Mouse (Mus musculus): ENCODE results near the gene Lta. TPM values are rescaled to one million over a fixed set of nuclear protein-coding genes. Genes with fewer than 3 reads are reported as not detected.

Gene Lta
- polyA plus RNA-seq (2015; fragmentation: Nextera tagmentation; extraction: Ambion mirVana) = 0.24 and 0.35 TPM in 2 replicates

GRCm38 (mm10) chr17:35204494-35205379 lies at the start of gene Lta:
Lta (minus strand) TSS chr17:35205351.
- Histone ChIP-seq H3K4me2 (ENCODE audit: low read length) (no peak within 1 kb of the TSS), H3K27ac (ENCODE audit: low read length) (no peak within 1 kb of the TSS), H3K9ac (replicated peaks; ENCODE audit: low read depth, low read length) (no peak within 1 kb of the TSS), H3K4me3 (replicated peaks; ENCODE audit: low read length) (no peak within 1 kb of the TSS), H3K36me3 (ENCODE audit: control insufficient read depth, insufficient read depth) (no peaks in the 10 kb centered on the region), H3K4me1 (replicated peaks; ENCODE audit: control insufficient read depth, insufficient read depth, low read length) (no peaks in the 10 kb centered on the region), H3K27me3 (replicated peaks; ENCODE audit: control insufficient read depth, insufficient read depth, low read length) (no peaks in the 10 kb centered on the region), H3K9me3 (ENCODE audit: control insufficient read depth, low read length) (no peaks in the 10 kb centered on the region)
- WGBS = 24% methylated on average over 20 of the region's 20 CpGs
- no peak for ATAC-seq

- 58% methylated on average over 11 of the region's 11 CpGs for WGBS
- Histone ChIP-seq H3K9me3 (ENCODE audit: control insufficient read depth, low read length) (no peaks in the 10 kb centered on the region), H3K27ac (ENCODE audit: low read length) (no peak overlapping the region), H3K27me3 (replicated peaks; ENCODE audit: control insufficient read depth, insufficient read depth, low read length) (no peaks in the 10 kb centered on the region), H3K9ac (replicated peaks; ENCODE audit: low read depth, low read length) (no peak overlapping the region), H3K4me3 (replicated peaks; ENCODE audit: low read length) (no peak overlapping the region), H3K36me3 (ENCODE audit: control insufficient read depth, insufficient read depth) (peaks cover 38% of the 10 kb centered on the region), H3K4me2 (ENCODE audit: low read length) (no peak overlapping the region), H3K4me1 (replicated peaks; ENCODE audit: control insufficient read depth, insufficient read depth, low read length) (peaks cover 4% of the 10 kb centered on the region; the same call in 1 of the 2 replicates)
- peak; percentile 16; the same call in 1 of the 2 replicates for ATAC-seq
These were observed 49.3 kb upstream of the Lta start for GRCm38 (mm10) chr17:35254241-35255098.

DNA sequence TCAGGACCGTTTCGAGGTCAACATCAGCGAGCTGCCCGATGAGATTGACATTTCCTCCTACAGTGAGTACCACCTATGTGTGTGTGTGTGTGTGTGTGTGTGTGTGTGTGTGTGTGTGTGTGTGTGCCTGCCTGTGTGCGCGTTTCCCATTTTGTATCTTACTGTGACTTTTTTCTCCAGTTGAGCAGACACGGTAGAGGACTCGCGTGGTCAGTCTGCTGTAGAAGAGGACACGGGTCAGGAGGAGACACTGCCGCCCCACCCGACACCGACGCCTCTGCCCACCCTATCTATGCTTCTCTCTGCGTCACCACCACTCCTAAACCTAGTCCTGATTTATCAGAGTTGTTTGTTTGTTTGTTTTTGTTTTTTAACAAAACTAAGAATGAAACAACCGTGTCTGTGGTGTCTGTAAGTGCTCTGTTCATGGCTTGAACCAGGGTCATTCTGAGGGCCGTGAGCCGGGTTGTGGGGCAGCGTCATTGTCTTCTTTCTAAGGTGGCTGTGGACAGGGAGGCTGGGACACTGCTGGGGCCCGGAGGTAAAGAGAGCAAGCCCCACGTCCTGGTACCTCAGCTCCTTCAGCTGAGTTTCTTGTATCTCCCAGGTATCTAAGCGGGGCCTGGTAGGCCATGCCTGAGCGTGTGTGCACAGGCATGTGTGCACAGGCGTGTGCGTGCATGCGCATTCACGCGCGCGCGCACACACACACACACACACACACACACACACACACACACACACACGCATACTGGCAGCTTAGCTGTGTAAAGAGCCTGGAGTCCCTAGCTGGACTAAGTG lies 48.3 kb upstream of the Lta start:
- Histone ChIP-seq H3K4me3 (replicated peaks; ENCODE audit: low read length) (no peak overlapping the region), H3K27ac (ENCODE audit: low read length) (no peak overlapping the region), H3K9me3 (ENCODE audit: control insufficient read depth, low read length) (no peaks in the 10 kb centered on the region), H3K4me2 (ENCODE audit: low read length) (no peak overlapping the region), H3K27me3 (replicated peaks; ENCODE audit: control insufficient read depth, insufficient read depth, low read length) (no peaks in the 10 kb centered on the region), H3K9ac (replicated peaks; ENCODE audit: low read depth, low read length) (no peak overlapping the region), H3K4me1 (replicated peaks; ENCODE audit: control insufficient read depth, insufficient read depth, low read length) (peaks cover 4% of the 10 kb centered on the region; the same call in 1 of the 2 replicates), H3K36me3 (ENCODE audit: control insufficient read depth, insufficient read depth) (peaks cover 47% of the 10 kb centered on the region)
- no peak for ATAC-seq
- 84% methylated on average over 32 of the region's 32 CpGs for WGBS

- Histone ChIP-seq H3K9ac (replicated peaks; ENCODE audit: low read depth, low read length) (no peak overlapping the region), H3K4me2 (ENCODE audit: low read length) (no peak overlapping the region), H3K4me1 (replicated peaks; ENCODE audit: control insufficient read depth, insufficient read depth, low read length) (0 out of 2 replicates have a peak, but pooled peaks cover under 1% of the 10 kb centered on the region), H3K27me3 (replicated peaks; ENCODE audit: control insufficient read depth, insufficient read depth, low read length) (no peaks in the 10 kb centered on the region), H3K9me3 (ENCODE audit: control insufficient read depth, low read length) (no peaks in the 10 kb centered on the region), H3K36me3 (ENCODE audit: control insufficient read depth, insufficient read depth) (peaks cover 54% of the 10 kb centered on the region), H3K4me3 (replicated peaks; ENCODE audit: low read length) (no peak overlapping the region), H3K27ac (ENCODE audit: low read length) (no peak overlapping the region)
- WGBS = 82% methylated on average over 18 of the region's 18 CpGs
- no peak for ATAC-seq
These were observed 47.6 kb upstream of the Lta start for GRCm38 (mm10) chr17:35252619-35253292.

DNA sequence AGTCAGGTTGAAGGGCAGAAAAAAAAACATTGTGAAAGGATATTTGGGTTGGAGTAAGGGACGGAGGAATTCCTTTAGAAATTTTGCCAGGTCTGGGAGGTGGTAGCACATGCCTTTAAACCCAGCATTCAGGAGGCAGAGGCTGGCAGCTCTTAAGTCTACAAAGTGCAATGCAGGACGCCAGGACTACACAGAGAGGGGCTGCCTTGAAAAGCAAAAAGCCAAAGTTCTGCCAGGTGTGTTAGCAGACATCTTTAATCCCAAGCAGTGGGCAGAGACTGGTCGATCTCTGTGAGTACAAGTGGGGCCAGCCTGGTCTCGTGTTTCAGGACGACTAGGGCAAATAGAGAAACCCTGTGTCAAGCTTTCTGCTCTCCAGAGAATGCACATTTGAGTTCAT lies 46.8 kb upstream of the Lta start:
- Histone ChIP-seq H3K36me3 (ENCODE audit: control insufficient read depth, insufficient read depth) (peaks cover 62% of the 10 kb centered on the region), H3K4me3 (replicated peaks; ENCODE audit: low read length) (no peak overlapping the region), H3K9ac (replicated peaks; ENCODE audit: low read depth, low read length) (no peak overlapping the region), H3K9me3 (ENCODE audit: control insufficient read depth, low read length) (no peaks in the 10 kb centered on the region), H3K27ac (ENCODE audit: low read length) (no peak overlapping the region), H3K27me3 (replicated peaks; ENCODE audit: control insufficient read depth, insufficient read depth, low read length) (no peaks in the 10 kb centered on the region), H3K4me1 (replicated peaks; ENCODE audit: control insufficient read depth, insufficient read depth, low read length) (0 out of 2 replicates have a peak, but pooled peaks cover 3% of the 10 kb centered on the region), H3K4me2 (ENCODE audit: low read length) (no peak overlapping the region)
- 81% methylated on average over 5 of the region's 5 CpGs for WGBS
- ATAC-seq = no peak

DNA sequence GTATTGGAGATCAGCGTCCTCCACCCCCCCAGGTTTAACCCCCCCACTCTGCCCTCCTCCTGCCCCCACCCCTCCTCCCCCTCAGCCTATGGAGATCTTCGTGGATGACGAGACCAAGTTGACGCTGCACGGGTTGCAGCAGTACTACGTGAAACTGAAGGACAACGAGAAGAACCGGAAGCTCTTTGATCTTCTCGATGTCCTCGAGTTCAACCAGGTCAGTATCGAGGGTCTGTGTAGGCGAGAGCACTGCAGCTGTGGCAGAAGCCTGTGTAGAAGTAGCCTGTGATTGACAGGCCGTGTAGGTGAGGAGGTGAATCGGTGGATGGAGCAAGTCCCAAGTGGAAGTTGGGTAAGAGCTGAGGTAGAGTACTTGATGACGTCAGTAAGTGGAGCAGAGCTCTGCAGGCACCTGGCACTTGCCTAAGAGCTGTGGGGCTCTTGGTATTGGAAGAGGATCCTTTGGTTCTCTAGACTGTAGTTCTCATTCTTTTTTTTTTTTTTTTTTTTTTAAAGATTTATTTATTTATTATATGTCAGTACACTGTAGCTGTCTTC lies 46.1 kb upstream of the Lta start:
- H3K4me1 ChIP-seq (replicated peaks; ENCODE audit: control insufficient read depth, insufficient read depth, low read length) = peaks cover 5% of the 10 kb centered on the region
- H3K9ac ChIP-seq (replicated peaks; ENCODE audit: low read depth, low read length) = no peak overlapping the region
- H3K27ac ChIP-seq (ENCODE audit: low read length) = no peak overlapping the region
- no peaks in the 10 kb centered on the region for H3K27me3 ChIP-seq (replicated peaks; ENCODE audit: control insufficient read depth, insufficient read depth, low read length)
- 83% methylated on average over 15 of the region's 15 CpGs for WGBS
- H3K36me3 ChIP-seq (ENCODE audit: control insufficient read depth, insufficient read depth) = peaks cover 69% of the 10 kb centered on the region
- H3K9me3 ChIP-seq (ENCODE audit: control insufficient read depth, low read length) = no peaks in the 10 kb centered on the region
- H3K4me3 ChIP-seq (replicated peaks; ENCODE audit: low read length) = no peak overlapping the region
- no peak for ATAC-seq
- no peak overlapping the region for H3K4me2 ChIP-seq (ENCODE audit: low read length)

DNA sequence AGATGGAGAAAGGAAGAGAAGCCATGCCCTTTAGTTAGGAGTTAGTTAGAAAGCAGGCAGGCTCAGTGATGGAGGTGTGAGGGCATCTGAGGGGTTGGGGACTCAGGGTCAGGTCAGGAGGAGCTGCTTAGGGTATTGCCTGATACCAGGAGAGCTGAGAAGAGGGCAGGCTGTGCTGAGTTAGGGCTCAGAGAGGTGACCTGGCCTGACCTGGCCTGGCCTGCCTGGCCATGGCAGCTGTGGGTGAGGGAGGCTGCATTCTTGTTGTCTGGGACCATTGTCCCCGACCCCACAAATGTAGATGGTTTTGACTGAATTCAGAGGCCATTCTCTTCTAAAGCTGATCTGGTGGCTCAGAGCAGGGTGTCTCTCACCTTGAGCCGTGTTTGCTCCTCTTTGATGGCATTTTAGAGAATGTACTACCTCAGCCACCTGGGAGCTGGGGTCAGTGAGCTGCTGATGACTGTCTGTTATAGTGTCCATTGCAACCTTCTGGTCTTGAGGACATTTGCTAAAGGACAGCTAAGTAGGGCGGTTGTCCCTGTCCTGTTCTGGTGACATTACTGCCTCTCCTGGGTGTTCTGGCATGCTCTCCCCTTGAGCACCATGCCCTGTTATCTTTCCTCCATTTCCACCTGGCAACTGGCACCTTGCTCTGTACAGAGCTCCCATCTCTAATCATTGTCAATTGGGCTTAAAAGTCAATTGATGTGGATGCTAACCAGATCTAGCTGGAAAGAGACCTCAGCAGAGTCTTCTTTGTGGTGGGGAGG lies 45.4 kb upstream of the Lta start:
- H3K9ac ChIP-seq (replicated peaks; ENCODE audit: low read depth, low read length) = no peak overlapping the region
- H3K36me3 ChIP-seq (ENCODE audit: control insufficient read depth, insufficient read depth) = peaks cover 75% of the 10 kb centered on the region
- H3K4me2 ChIP-seq (ENCODE audit: low read length) = no peak overlapping the region
- H3K27ac ChIP-seq (ENCODE audit: low read length) = no peak overlapping the region
- H3K9me3 ChIP-seq (ENCODE audit: control insufficient read depth, low read length) = no peaks in the 10 kb centered on the region
- ATAC-seq = no peak
- 86% methylated on average over 3 of the region's 3 CpGs for WGBS
- H3K4me1 ChIP-seq (replicated peaks; ENCODE audit: control insufficient read depth, insufficient read depth, low read length) = peaks cover 12% of the 10 kb centered on the region
- no peaks in the 10 kb centered on the region for H3K27me3 ChIP-seq (replicated peaks; ENCODE audit: control insufficient read depth, insufficient read depth, low read length)
- no peak overlapping the region for H3K4me3 ChIP-seq (replicated peaks; ENCODE audit: low read length)

Data from forebrain, embryonic 16.5 days (tissue).